Mouse (Mus musculus) neural tube, embryonic 15.5 days (tissue): ENCODE data around the gene Gm44596. TPM values are rescaled to one million over a fixed set of nuclear protein-coding genes. Genes with fewer than 3 reads are reported as not detected.

Experiments
- polyA plus RNA-seq: library from polyadenylated mRNA; unstranded; fragments of >200 nt; fragmentation: Nextera tagmentation; extraction: Ambion mirVana; gene quantifications from 2 replicates; pipeline ENCODE4 v1.2.1, GENCODE M21; 2015

Gm44596 gene
- polyA plus RNA-seq, 1 experiment from 2014 or later, result not detected

Other genes with a start within 250 kb of the Gm44596 start
- 48.3 and 63.2 TPM in 2 replicates for gene Tspan9, start 231.9 kb upstream of the Gm44596 start, polyA plus RNA-seq
- 0.89 and 0.93 TPM in 2 replicates for gene Tead4, start 74.7 kb upstream of the Gm44596 start, polyA plus RNA-seq
- gene Tulp3, start 19.7 kb upstream of the Gm44596 start, polyA plus RNA-seq, result 19.1 and 21.8 TPM in 2 replicates
- gene Rhno1, start 12.6 kb upstream of the Gm44596 start, polyA plus RNA-seq, result 72.2 and 85.9 TPM in 2 replicates
- 5.3 and 11.7 TPM in 2 replicates for gene Foxm1, start 12.5 kb upstream of the Gm44596 start, polyA plus RNA-seq
- gene Tex52, start within 50 bp of the Gm44596 start, polyA plus RNA-seq, result 0.33 and 0.54 TPM in 2 replicates
- gene Nrip2, start 23.8 kb downstream of the Gm44596 start, polyA plus RNA-seq, result 12.4 and 13.0 TPM in 2 replicates
- 44.0 and 46.5 TPM in 2 replicates for gene Itfg2, start 49.4 kb downstream of the Gm44596 start, polyA plus RNA-seq
- gene Fkbp4, start 63.2 kb downstream of the Gm44596 start, polyA plus RNA-seq, result 319 and 377 TPM in 2 replicates
- 0.09 and 0.47 TPM in 2 replicates for gene Pzp, start 151.2 kb downstream of the Gm44596 start, polyA plus RNA-seq
- gene A2ml1, start 206.1 kb downstream of the Gm44596 start, polyA plus RNA-seq, result 3.5 and 4.8 TPM in 2 replicates
- gene Klrb1a, start 248.0 kb downstream of the Gm44596 start, polyA plus RNA-seq, result 0.70 TPM in 1 of 2 replicates, not detected in the other